Mouse (Mus musculus) brain, adult 2 months (tissue): ENCODE data around the gene Incenp.
"Not testable (repeated sequence)": the region's sequence is repeated elsewhere in the genome, so short reads cannot be mapped to it uniquely, and the experiment has no call there.

Source experiments
- DNase-seq: peaks from one replicate; pipeline ENCODE4 v3.0.0; 2011; ENCODE audit warnings: low read depth, low spot score

Gene Incenp

DNA sequence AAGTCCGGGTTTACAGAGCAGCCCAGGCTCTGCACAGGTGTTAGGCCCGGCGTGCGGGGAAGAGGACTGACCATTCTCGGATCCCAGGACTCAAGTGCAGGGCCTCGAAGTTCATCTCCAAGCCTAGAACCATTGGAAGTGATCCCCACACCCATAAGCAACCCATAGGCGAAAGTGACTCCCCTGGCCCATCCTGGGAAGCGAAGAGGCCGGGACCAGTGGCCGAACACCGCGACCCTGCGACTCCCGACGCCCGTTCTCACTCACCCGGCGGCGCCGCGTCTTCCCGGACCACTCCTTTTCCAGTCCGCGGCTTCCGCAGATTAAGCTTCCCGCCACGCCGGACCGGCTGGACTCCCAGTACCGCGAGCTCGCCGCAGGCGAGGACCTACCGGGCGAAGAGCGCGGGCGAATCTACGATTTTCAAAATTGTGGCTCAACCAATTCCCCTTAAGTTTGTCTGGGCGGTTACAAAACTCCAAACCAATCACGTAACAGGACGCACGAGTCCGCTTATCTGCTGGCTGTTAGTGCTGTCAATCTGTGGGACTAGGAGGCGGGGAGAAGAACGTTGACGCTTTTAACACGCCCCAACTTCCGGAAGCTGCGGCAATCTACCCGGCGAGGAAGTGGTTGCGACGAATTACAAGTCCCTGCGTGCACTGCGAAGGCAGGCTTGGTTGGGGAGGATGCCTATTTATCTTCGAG, at the start of gene Incenp:
TSS of gene Incenp (minus strand) at position 480 of the 708 bp plus-strand sequence.
- DNase-seq, result peak; percentile 100

DNA sequence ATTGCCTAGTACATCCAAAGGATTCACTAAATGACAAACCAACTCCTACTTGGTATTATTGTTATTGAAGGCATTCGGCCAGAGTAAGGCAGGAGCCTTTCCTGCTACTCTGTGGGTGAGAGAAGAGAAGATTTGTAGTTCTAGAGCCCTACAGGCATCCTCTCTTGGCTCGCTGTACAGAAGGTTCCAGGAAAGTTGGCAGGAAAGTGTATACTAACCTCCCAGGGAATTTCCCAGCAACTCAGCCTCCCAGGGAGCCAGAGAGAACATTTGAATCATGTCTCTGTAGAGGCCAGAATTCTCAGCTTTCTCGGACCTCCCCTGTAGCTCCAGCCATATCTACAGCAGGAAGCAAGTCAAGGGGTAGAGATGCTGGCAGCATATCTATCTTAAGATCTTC, 47.6 kb upstream of the Incenp start:
- peak; percentile 64 for DNase-seq

DNA sequence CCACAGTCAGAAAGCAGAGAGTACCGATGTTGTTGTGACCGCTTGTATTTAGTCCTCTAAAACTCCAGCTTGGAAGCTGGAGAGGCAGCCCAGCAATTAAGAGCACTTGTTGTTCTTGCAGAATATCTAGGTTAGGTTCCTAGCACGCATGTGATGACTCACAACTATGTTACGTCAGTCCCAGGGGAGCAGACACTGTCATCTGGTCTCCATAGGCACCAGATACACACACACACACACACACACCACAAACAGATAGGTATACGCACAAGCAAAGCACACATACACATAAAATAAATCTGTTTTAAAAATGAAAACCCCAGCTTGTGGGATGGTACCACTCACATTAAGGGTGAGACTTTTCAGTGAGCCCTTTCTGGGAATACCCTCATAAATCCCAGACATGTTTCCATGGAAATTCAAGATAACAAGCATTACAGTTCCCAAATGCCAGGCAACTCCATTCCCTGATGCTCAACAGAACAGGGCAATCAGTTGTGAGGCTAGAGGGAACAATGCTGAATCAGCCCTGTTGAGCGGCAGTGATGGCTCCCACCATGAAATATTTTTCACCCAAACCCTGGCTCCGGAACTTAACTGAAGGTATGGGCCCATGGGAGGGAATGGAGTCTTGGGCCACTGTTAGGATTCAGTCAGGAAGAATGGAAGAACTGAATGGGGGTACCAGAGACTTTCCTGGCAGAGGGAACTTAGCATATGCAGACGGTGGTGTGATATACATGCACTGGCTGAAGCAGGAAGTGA, 46.6 kb upstream of the Incenp start:
- peak; percentile 86 for DNase-seq

DNA sequence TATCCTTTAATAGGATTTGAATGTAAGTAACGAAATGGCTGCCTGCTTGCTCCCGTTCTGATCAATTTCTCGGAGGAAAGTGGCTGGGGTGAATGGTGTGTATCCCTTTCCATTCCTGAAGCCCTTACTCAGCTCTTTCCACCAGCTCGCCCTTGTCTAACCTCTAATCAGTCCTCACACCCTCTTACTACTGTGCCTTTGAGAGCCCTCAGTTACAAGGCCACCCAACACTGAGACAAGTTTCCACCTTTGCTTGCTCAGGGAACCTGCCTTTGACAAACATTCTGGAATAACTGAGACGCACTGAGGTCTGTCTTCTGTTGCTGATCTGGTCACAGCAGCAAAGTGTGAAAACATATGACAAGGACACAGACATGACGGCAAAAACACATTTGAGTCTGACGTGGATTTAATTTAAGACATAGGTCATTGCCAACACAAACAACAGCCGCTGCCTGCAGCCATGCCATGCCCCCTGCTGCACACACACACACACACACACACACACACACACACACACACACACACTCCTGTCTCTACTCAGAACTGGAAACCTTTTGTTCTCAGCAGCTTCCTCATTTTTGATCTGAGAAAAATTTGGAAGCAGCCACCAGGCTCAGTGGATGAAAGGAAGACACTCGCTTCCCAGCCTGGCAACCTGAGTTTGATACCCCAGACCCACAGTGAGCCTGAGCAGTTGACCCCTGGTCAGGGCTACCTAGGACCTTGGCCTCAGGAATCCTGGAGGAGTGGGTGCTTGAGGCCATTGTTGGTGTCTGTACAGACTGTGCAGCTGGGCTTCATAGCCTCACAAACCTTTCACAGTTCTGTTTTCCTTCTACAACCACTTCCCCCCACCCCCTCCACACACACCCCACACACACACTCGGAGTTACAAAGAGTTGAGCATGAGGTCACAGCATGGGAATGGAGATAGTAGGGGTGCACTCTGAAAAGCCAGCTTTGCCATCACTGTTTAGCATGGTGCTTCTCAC, 43.5 kb upstream of the Incenp start:
- peak; percentile 47 for DNase-seq

- no peak for DNase-seq
These were observed 42.5 kb upstream of the Incenp start for GRCm38 (mm10) chr19:9941809-9942208.

DNA sequence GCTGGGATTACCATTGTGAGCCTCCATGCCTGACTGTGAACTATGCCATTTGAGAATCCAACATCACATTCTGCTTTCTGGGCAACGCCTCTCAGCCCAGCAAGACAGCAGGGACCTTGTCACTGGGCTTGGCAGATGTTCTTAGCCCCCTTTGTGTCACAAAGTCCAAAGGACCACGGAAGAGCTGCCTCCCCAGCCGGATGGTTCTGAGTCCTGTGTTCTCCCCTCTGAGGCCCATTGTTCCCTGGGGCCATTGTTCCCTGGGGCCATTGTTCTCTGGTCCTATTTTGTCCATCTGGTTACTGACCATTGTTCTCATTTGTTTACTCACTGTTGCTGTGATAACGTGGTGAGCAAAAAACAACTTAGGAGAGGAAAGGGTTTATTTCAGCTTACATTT, 41.6 kb upstream of the Incenp start:
- DNase-seq, result peak; percentile 96

DNA sequence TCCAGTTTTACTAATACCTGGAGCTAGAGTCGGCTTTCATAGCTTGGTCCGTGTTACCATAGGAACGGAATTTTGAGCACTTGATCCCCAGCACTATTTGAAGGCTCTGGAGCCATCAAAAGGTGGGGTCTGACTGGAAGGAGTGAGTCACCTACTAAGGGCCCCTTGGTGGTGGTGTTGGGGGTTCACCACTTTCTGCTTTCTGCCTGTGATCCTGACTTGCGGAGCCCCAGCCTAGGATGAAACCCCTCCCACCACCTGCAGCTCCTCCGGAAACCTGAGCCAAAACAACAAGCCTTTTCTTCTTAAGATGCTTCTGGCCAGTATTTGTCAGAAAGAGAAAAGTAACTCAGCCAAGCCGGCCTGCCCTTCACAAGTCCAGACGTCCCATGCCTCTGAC, 40.5 kb upstream of the Incenp start:
- DNase-seq, result no peak

DNA sequence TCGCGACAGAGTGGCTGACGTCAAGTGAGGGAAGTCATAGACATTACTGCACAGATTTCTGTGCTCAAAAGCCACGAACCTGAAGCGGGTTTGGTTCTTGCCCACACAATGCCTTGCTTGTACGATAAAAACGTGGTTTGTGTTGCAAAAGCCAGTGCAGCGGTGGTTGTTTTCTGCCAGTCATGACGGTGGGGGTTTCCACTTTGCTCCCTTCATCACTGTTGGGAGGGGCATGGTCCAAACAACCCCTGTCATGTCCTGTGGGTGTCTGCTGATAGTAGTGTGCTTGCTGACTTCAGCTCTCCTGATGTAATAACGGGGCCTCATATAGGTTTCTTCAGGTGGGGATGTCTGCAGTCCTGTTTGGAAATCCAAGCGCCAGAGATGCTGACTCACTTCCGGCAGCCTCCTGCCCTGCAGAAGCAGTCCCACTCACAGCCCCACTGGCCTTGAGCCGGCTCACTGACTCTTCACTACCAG, 39.5 kb upstream of the Incenp start:
- DNase-seq, result peak; percentile 67

GRCm38 (mm10) chr19:9938156-9938823, 38.9 kb upstream of the Incenp start:
- no peak for DNase-seq

- DNase-seq, result no peak
These were observed 38.1 kb upstream of the Incenp start for GRCm38 (mm10) chr19:9937428-9937827.

DNA sequence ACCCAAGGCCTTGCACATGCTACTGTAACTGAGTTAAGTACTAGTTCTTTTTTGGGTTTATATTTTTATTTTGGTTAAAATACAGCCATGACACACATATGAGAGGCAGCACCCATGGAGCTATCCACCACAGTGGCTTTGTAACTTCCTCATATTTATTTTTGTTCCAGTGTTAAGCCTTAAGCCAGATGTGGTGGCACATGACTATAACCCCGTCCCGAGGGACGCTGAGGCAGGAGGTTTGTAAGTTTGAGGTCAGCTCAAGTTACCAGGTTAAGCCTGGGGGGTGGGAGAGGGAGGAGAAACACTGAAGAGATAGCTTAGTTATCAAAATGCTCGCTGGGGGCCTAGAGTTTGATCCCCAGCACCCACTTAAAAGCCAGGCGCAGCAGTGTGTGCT, 37.2 kb upstream of the Incenp start:
- no peak for DNase-seq

DNA sequence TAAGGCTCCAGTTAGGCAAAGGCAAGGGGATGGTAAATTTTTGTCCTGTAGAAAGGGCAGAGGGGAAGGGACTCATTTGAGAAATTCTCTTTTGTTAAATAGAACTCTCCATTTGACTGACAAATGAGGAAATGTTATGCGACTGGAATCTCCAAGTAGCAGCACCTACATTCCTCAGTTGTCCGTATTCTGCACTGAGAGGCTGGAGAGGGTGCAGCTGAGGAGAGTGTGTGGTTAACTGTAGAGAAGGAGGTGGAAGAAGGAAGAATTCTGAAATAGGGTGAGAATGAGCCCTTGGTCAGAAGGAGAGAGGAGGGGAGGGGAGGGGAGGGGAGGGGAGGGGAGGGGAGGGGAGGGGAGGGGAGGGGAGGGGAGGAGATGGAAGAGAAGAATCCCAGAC, 34.6 kb upstream of the Incenp start:
- DNase-seq, result no peak

GRCm38 (mm10) chr19:9931167-9931607, 31.8 kb upstream of the Incenp start:
- DNase-seq, result not testable (repeated sequence)

GRCm38 (mm10) chr19:9928089-9928488, 28.7 kb upstream of the Incenp start:
- DNase-seq, result peak; percentile 33

DNA sequence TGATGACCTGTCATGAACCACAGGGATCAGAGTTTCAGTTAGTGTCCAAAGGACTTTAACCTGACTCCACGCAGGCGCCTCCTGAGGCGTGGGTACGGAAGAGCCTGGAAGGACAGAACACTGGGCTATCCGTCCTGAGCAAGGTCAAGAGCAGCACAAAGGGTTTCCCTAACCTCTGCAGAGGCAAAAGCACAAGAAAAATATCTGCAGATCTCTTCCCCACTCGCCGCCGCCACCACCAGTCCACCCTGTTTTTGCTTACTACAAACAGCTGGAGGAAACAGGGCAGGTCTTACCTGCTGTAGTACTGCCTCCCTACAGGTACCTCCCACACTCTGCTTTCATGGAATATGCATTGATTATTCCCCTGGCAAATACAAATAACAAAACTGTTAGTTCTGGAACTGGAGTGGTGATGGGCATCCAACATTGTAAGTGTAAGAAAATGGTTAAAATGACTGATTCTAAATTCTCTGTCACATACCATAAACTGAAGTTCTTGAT, 25.5 kb upstream of the Incenp start:
- no peak for DNase-seq

- peak; percentile 36 for DNase-seq
These were observed 24.9 kb upstream of the Incenp start for GRCm38 (mm10) chr19:9924034-9924768.

DNA sequence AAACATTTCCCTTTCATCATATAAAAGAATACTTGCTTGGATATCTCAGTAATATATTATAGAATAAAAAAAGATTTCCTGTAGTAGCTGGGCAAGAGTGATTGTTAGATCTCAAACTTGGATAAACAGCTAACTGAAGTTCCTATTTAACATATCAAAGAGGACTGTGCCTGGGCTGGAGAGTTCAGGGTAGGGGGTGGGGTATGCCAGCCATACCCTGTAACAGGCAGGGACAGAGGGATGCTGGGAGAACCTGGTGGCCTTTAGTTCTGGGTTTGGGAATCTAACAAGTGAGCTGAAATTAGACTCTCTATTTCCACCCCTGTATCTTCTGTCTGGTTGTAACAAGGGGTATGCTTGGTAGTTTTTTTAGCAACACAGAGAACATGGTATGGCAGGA, 23.7 kb upstream of the Incenp start:
- no peak for DNase-seq

- peak; percentile 92 for DNase-seq
These were observed 22.9 kb upstream of the Incenp start for GRCm38 (mm10) chr19:9922228-9922627.

DNA sequence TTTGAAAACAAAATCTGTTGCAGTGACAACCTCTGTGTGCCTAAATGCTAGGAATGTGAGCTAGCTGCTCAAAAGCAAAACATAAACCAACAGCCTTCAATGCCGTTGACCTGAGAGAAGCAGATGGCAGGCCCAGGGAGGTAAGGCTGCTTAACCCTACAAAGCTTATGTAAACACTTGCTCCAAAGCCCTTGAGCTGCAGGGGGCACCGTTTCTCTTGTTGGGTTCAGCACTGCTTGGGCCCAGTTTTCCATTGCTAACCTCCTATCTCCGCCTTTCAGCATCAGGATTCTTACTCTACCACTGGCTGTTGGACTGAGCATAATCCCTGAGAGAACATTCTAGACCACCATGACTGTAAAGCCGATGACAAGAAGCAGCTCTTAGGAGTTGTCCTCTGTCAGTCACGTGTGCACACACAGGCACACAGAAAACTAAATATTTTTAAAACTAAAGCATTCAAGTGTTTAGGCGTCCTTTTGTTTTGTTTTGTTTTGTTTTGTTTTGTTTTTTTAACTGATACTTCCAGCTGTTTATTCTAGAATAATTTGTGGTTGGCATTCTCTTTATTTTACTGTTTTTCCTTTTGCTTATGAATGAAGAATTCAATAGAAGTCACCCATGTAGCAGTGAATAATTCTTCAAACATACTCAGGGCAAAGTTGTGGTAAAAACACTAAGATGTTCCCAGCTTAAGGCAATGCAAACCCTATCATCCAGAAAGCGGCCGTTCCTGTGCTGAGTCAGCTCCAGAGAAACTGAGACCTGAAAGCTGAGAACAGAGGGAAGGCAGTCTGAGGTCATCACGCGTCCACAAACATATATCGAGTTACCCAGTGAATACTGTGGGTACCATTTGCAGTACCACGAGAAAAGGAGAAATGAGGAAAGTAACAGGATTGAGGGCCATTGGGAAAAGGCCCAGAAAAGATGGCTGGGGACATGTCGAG, 21.8 kb upstream of the Incenp start:
- DNase-seq, result peak; percentile 82
